Mouse (Mus musculus) midbrain, embryonic 12.5 days (tissue): ENCODE results near the gene Epb41l3. TPM values are rescaled to one million over a fixed set of nuclear protein-coding genes. Genes with fewer than 3 reads are reported as not detected.

Experiments
- ATAC-seq: fragments of 200-750 bp; cut with Nextera tagmentation; 2 replicates; pipeline ENCODE4 v1.8.0; 2017; ENCODE audit warnings: low read depth, moderate TSS enrichment, moderate library complexity; ENCODE audit not compliant: low FRiP score
- H3K27ac ChIP-seq: fragments of 300-500 bp; sonication (generic); replicated peaks from 2 replicates; pipeline ENCODE4 v1.5.1; 2016; ENCODE audit warnings: mild to moderate bottlenecking
- H3K27me3 ChIP-seq: fragments of 300-500 bp; sonication (generic); 2 replicates; pipeline ENCODE4 v1.6.1; 2016; ENCODE audit warnings: mild to moderate bottlenecking
- H3K36me3 ChIP-seq: fragments of 300-500 bp; sonication (generic); 2 replicates; pipeline ENCODE4 v1.6.1; 2016
- H3K4me1 ChIP-seq: fragments of 300-500 bp; sonication (generic); 2 replicates; pipeline ENCODE4 v1.6.1; 2016
- H3K4me2 ChIP-seq: fragments of 300-500 bp; sonication (generic); replicated peaks from 2 replicates; pipeline ENCODE4 v1.6.1; 2016; ENCODE audit warnings: mild to moderate bottlenecking, moderate library complexity
- H3K4me3 ChIP-seq: fragments of 300-500 bp; sonication (generic); 2 replicates; pipeline ENCODE4 v1.5.1; 2016; ENCODE audit warnings: mild to moderate bottlenecking
- H3K9ac ChIP-seq: fragments of 300-500 bp; sonication (generic); replicated peaks from 2 replicates; pipeline ENCODE4 v1.6.1; 2016; ENCODE audit warnings: mild to moderate bottlenecking, moderate library complexity
- H3K9me3 ChIP-seq: fragments of 300-500 bp; sonication (generic); 2 replicates; pipeline ENCODE4 v1.6.1; 2016; ENCODE audit warnings: mild to moderate bottlenecking
- WGBS: fragments of 180-500 bp; shearing (Covaris S2); methylation state at CpG from one replicate; pipeline ENCODE4 v1.1.7; 2016; 5-methylcytosine and 5-hydroxymethylcytosine counted together
- polyA plus RNA-seq: library from polyadenylated mRNA; unstranded; fragments of >200 nt; fragmentation: Nextera tagmentation; extraction: Ambion mirVana; gene quantifications from 2 replicates; pipeline ENCODE4 v1.2.1, GENCODE M21; 2016

Epb41l3 gene
- polyA plus RNA-seq, 1 experiment from 2014 or later = 78.0 TPM

- 2% methylated on average over 23 of the region's 25 CpGs for WGBS
- no peak for ATAC-seq
- Histone ChIP-seq H3K36me3 (no peaks in the 10 kb centered on the region), H3K27me3 (peaks cover 58% of the 10 kb centered on the region), H3K4me3 (peak overlapping the region; percentile 58), H3K27ac (no peak overlapping the region), H3K9ac (peak overlapping the region; percentile 49; the same call in 1 of the 2 replicates), H3K9me3 (no peaks in the 10 kb centered on the region), H3K4me2 (peak overlapping the region; percentile 99), H3K4me1 (peaks cover 14% of the 10 kb centered on the region)
These were observed 1.5 kb downstream of the Epb41l3 start for GRCm38 (mm10) chr17:69076747-69077543.

GRCm38 (mm10) chr17:69077544-69077920, 2.0 kb downstream of the Epb41l3 start:
- no peak overlapping the region for H3K27ac ChIP-seq
- no peak for ATAC-seq
- H3K4me2 ChIP-seq = peak overlapping the region; percentile 99
- no peaks in the 10 kb centered on the region for H3K9me3 ChIP-seq
- no peaks in the 10 kb centered on the region for H3K36me3 ChIP-seq
- 9% methylated on average over 11 of the region's 11 CpGs for WGBS
- H3K4me1 ChIP-seq = peaks cover 14% of the 10 kb centered on the region
- peak overlapping the region; percentile 58; the same call in 1 of the 2 replicates for H3K4me3 ChIP-seq
- no peak overlapping the region for H3K9ac ChIP-seq
- peaks cover 58% of the 10 kb centered on the region for H3K27me3 ChIP-seq

GRCm38 (mm10) chr17:69082316-69082715, 6.8 kb downstream of the Epb41l3 start:
- no peaks in the 10 kb centered on the region for H3K9me3 ChIP-seq
- H3K27ac ChIP-seq = no peak overlapping the region
- H3K4me2 ChIP-seq = no peak overlapping the region
- H3K4me1 ChIP-seq = peaks cover under 1% of the 10 kb centered on the region; the same call in 1 of the 2 replicates
- peaks cover 22% of the 10 kb centered on the region for H3K27me3 ChIP-seq
- no peaks in the 10 kb centered on the region for H3K36me3 ChIP-seq
- 93% methylated on average over 7 of the region's 7 CpGs for WGBS
- H3K4me3 ChIP-seq = no peak overlapping the region
- H3K9ac ChIP-seq = no peak overlapping the region
- no peak for ATAC-seq

GRCm38 (mm10) chr17:69091618-69092017, 16.1 kb downstream of the Epb41l3 start:
- no peak overlapping the region for H3K9ac ChIP-seq
- WGBS = 87% methylated on average over 3 of the region's 3 CpGs
- no peak for ATAC-seq

GRCm38 (mm10) chr17:69097068-69097467, 21.6 kb downstream of the Epb41l3 start:
- H3K36me3 ChIP-seq = no peaks in the 10 kb centered on the region
- H3K9me3 ChIP-seq = no peaks in the 10 kb centered on the region
- H3K4me2 ChIP-seq = no peak overlapping the region
- H3K27ac ChIP-seq = no peak overlapping the region
- WGBS = 93% methylated on average over 4 of the region's 4 CpGs
- no peak overlapping the region for H3K4me3 ChIP-seq
- no peaks in the 10 kb centered on the region for H3K27me3 ChIP-seq
- ATAC-seq = no peak
- H3K9ac ChIP-seq = no peak overlapping the region
- H3K4me1 ChIP-seq = peaks cover 3% of the 10 kb centered on the region; the same call in 1 of the 2 replicates

More at GRCm38 (mm10) chr17:69091618-69092017, 16.1 kb downstream of the Epb41l3 start:
- peaks cover 3% of the 10 kb centered on the region; the same call in 1 of the 2 replicates for H3K4me1 ChIP-seq
- H3K36me3 ChIP-seq = no peaks in the 10 kb centered on the region
- H3K27me3 ChIP-seq = no peaks in the 10 kb centered on the region
- no peak overlapping the region for H3K4me3 ChIP-seq
- no peaks in the 10 kb centered on the region for H3K9me3 ChIP-seq
- no peak overlapping the region for H3K27ac ChIP-seq
- no peak overlapping the region for H3K4me2 ChIP-seq

GRCm38 (mm10) chr17:69097955-69098354, 22.5 kb downstream of the Epb41l3 start:
- Histone ChIP-seq H3K36me3 (no peaks in the 10 kb centered on the region), H3K27ac (no peak overlapping the region), H3K9me3 (no peaks in the 10 kb centered on the region), H3K4me1 (0 out of 2 replicates have a peak, but pooled peaks cover 3% of the 10 kb centered on the region), H3K4me2 (no peak overlapping the region), H3K27me3 (no peaks in the 10 kb centered on the region), H3K9ac (no peak overlapping the region), H3K4me3 (no peak overlapping the region)
- ATAC-seq = no peak
- 73% methylated on average over 7 of the region's 7 CpGs for WGBS

- H3K9ac ChIP-seq = no peak overlapping the region
- H3K4me1 ChIP-seq = no peaks in the 10 kb centered on the region
- no peak overlapping the region for H3K4me2 ChIP-seq
- WGBS = 76% methylated on average over 8 of the region's 8 CpGs
- no peak for ATAC-seq
- H3K36me3 ChIP-seq = no peaks in the 10 kb centered on the region
- H3K9me3 ChIP-seq = no peaks in the 10 kb centered on the region
- no peak overlapping the region for H3K27ac ChIP-seq
- H3K27me3 ChIP-seq = 0 out of 2 replicates have a peak, but pooled peaks cover 4% of the 10 kb centered on the region
- no peak overlapping the region for H3K4me3 ChIP-seq
These were observed 27.8 kb downstream of the Epb41l3 start for GRCm38 (mm10) chr17:69103326-69103725.

- 0 out of 2 replicates have a peak, but pooled peaks cover 4% of the 10 kb centered on the region for H3K27me3 ChIP-seq
- no peak overlapping the region for H3K9ac ChIP-seq
- no peak overlapping the region for H3K4me3 ChIP-seq
- no peaks in the 10 kb centered on the region for H3K4me1 ChIP-seq
- no peak overlapping the region for H3K4me2 ChIP-seq
- WGBS = 69% methylated on average over 14 of the region's 14 CpGs
- no peak overlapping the region for H3K27ac ChIP-seq
- no peak for ATAC-seq
- no peaks in the 10 kb centered on the region for H3K36me3 ChIP-seq
- H3K9me3 ChIP-seq = no peaks in the 10 kb centered on the region
These were observed 29.7 kb downstream of the Epb41l3 start for GRCm38 (mm10) chr17:69105035-69105798.

GRCm38 (mm10) chr17:69105799-69106401, 30.4 kb downstream of the Epb41l3 start:
- H3K36me3 ChIP-seq = no peaks in the 10 kb centered on the region
- H3K4me1 ChIP-seq = no peaks in the 10 kb centered on the region
- H3K9me3 ChIP-seq = no peaks in the 10 kb centered on the region
- H3K4me2 ChIP-seq = no peak overlapping the region
- ATAC-seq = peak; percentile 66
- H3K27ac ChIP-seq = no peak overlapping the region
- no peak overlapping the region for H3K4me3 ChIP-seq
- WGBS = 45% methylated on average over 5 of the region's 5 CpGs
- H3K27me3 ChIP-seq = 0 out of 2 replicates have a peak, but pooled peaks cover 4% of the 10 kb centered on the region
- H3K9ac ChIP-seq = no peak overlapping the region

- Histone ChIP-seq H3K27me3 (0 out of 2 replicates have a peak, but pooled peaks cover 4% of the 10 kb centered on the region), H3K9ac (no peak overlapping the region), H3K9me3 (no peaks in the 10 kb centered on the region), H3K4me2 (no peak overlapping the region), H3K27ac (no peak overlapping the region), H3K4me3 (no peak overlapping the region), H3K36me3 (no peaks in the 10 kb centered on the region), H3K4me1 (no peaks in the 10 kb centered on the region)
- 59% methylated on average over 6 of the region's 6 CpGs for WGBS
- 0 out of 2 replicates have a peak, but pooled peaks have one; percentile 43 for ATAC-seq
These were observed 33.7 kb downstream of the Epb41l3 start for GRCm38 (mm10) chr17:69109216-69109615.

GRCm38 (mm10) chr17:69112232-69112631, 36.7 kb downstream of the Epb41l3 start:
- H3K4me1 ChIP-seq = no peaks in the 10 kb centered on the region
- no peak overlapping the region for H3K9ac ChIP-seq
- H3K9me3 ChIP-seq = no peaks in the 10 kb centered on the region
- H3K27me3 ChIP-seq = no peaks in the 10 kb centered on the region
- no peak for ATAC-seq
- WGBS = 77% methylated on average over 2 of the region's 2 CpGs
- no peak overlapping the region for H3K27ac ChIP-seq
- no peak overlapping the region for H3K4me3 ChIP-seq
- H3K4me2 ChIP-seq = no peak overlapping the region
- no peaks in the 10 kb centered on the region for H3K36me3 ChIP-seq
